Mouse (Mus musculus): ENCODE measurements around the gene Bco1.
A peak's percentile ranks its signal among the peaks of the same experiment; 100 is the strongest.

- TF ChIP-seq CTCF (IDR thresholded peaks at IDR 0.05), result peak; percentile 33; the same call in 1 of the 2 replicates
- no peak for TF ChIP-seq EP300 (IDR thresholded peaks at IDR 0.05)
Observed at GRCm38 (mm10) chr8:117049444-117049843, 46.2 kb upstream of the Bco1 start.
